Mouse (Mus musculus) bone marrow macrophage, adult 2 months (primary cell): ENCODE results near the gene Otoa.

Experiments used
- CTCF ChIP-seq: IDR thresholded peaks from 2 replicates; pipeline ENCODE4 v1.5.1; 2012; ENCODE audit warnings: low read depth, mild to moderate bottlenecking, low read length, moderate library complexity
- POLR2A ChIP-seq: IDR thresholded peaks from 2 replicates; pipeline ENCODE4 v1.6.1; 2012; ENCODE audit warnings: mild to moderate bottlenecking, low read depth, low read length, borderline replicate concordance

DNA sequence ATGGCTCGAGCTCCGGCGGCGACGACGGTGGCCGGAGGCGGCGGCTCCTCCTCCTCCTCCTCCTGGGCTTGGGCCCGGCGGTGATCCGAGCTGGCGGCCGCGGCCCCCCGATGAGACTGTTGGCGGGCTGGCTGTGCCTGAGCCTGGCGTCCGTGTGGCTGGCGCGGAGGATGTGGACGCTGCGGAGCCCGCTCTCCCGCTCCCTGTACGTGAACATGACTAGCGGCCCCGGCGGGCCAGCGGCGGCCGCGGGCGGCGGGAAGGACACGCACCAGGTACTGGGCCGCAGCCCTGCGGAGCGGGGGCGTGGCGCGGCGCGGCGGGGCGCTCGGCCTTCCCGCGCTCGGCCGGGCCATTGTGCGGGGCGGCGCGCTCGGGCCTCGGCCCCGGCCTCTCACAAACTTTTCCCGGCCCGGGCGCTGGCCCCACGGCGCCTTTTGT, 46.7 kb upstream of the Otoa start:
- TF ChIP-seq CTCF = no peak
- no peak for TF ChIP-seq POLR2A
